Mouse (Mus musculus): ENCODE measurements around the gene Irgm2.
A peak's percentile ranks its signal among the peaks of the same experiment; 100 is the strongest.

- TF ChIP-seq CHD2 (IDR thresholded peaks at IDR 0.05; ENCODE audit: low read depth, low read length), result no peak
- peak; percentile 8; the same call in 1 of the 2 replicates for TF ChIP-seq ZC3H11A (IDR thresholded peaks at IDR 0.05; ENCODE audit: borderline replicate concordance, low read depth, low read length)
- no peak for TF ChIP-seq ZNF384 (IDR thresholded peaks at IDR 0.05; ENCODE audit: low read depth, low read length)
Measured at GRCm38 (mm10) chr11:58165072-58165471, 34.3 kb upstream of the Irgm2 start.
